Mouse (Mus musculus) lung, adult 2 months (tissue): ENCODE results near the gene Mast4.

Experiments used
- CTCF ChIP-seq: fragments of 200-500 bp; IDR thresholded peaks from 2 replicates; pipeline ENCODE4 v1.5.1; 2011; ENCODE audit warnings: mild to moderate bottlenecking, low read length, control low read depth; ENCODE audit not compliant: insufficient read depth
- POLR2A ChIP-seq: fragments of 200-500 bp; IDR thresholded peaks from 2 replicates; pipeline ENCODE4 v1.6.1; 2011; ENCODE audit warnings: low read depth, mild to moderate bottlenecking, control low read depth, low read length, borderline replicate concordance; ENCODE audit errors: extremely low read depth

DNA sequence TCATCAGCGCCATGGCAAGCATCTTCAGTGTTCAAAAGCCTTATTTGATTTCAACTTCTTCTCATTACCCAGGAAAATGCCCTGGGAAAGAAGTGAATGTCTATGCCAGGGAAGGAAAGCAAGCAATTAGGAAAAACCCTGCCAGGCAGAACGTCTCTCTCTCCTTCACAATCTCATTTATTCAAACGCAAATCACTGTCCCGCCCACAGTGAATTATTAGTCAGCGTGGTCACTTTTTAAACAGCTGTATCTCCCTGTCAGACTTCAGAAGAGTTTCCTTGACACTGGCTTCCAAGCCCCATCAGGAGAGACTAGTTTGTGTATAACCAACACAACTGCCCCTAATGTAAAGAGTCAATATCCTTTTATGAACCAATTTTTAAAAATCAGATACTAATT is 296.8 kb downstream of the Mast4 start:
- TF ChIP-seq CTCF (no peak), POLR2A (no peak)
